Comparison of ENCODE assay signal across 7 mouse cellular contexts in genomic region chr1:56971441-56971861, GRCm38 (mm10). TPM values are rescaled to one million over a fixed set of nuclear protein-coding genes. Genes with fewer than 3 reads are reported as not detected.
DNase-seq lines count a peak whose midpoint lies in the region; ATAC-seq and TF ChIP-seq lines count a peak whose summit lies in the region.

No protein-coding gene starts in this region.

- H3K4me1 ChIP-seq in spleen, adult 2 months (ENCODE audit: control insufficient read depth, insufficient read depth, insufficient read length) = peaks cover 3% of the 10 kb centered on the region
- peaks cover 7% of the 10 kb centered on the region; the same call in 1 of the 2 replicates for H3K4me1 ChIP-seq in intestine, embryonic 14.5 days (replicated peaks; ENCODE audit: control insufficient read depth, insufficient read depth, low read length)
- peaks cover 14% of the 10 kb centered on the region for H3K4me1 ChIP-seq in midbrain, embryonic 14.5 days (ENCODE audit: control insufficient read depth, insufficient read depth, low read length)

- H3K4me2 ChIP-seq in intestine, embryonic 14.5 days (ENCODE audit: low read length) = peak overlapping the region; percentile 70
- H3K4me2 ChIP-seq in midbrain, embryonic 14.5 days (ENCODE audit: low read length) = peak overlapping the region; percentile 94

- H3K9me3 ChIP-seq in intestine, embryonic 14.5 days (ENCODE audit: control insufficient read depth, low read length) = no peaks in the 10 kb centered on the region
- H3K9me3 ChIP-seq in midbrain, embryonic 14.5 days (ENCODE audit: control insufficient read depth, low read length) = no peaks in the 10 kb centered on the region

- 1% methylated on average over 29 of the region's 29 CpGs for WGBS in spleen, adult 2 months
- 0% methylated on average over 28 of the region's 29 CpGs for WGBS in intestine, embryonic 14.5 days
- WGBS in midbrain, embryonic 14.5 days = under 1% methylated on average over 29 of the region's 29 CpGs

- TF ChIP-seq CTCF in spleen, adult 2 months (IDR thresholded peaks at IDR 0.05; ENCODE audit: extremely low read depth, insufficient read depth, insufficient read length, insufficient replicate concordance) = no peak

- DNase-seq in spleen, adult 2 months (ENCODE audit: low read depth in 1 of 2, low spot score in 2 of 2) = no peak
- no peak for DNase-seq in spleen, postnatal 36 days (ENCODE audit: low spot score in 2 of 2)
- peak; percentile 57 for DNase-seq in embryo, embryonic 11 days
- DNase-seq in intestine, embryonic 14.5 days (ENCODE audit: low spot score) = peak; percentile 75
- DNase-seq in midbrain, embryonic 14.5 days = peak; percentile 60
- no peak for DNase-seq in right cerebral cortex, postnatal 10 days (ENCODE audit: low spot score in 2 of 2)
- DNase-seq in thymus, adult 18-20 months = no peak

- peak overlapping the region; percentile 36 for H3K4me3 ChIP-seq in spleen, adult 2 months (ENCODE audit: extremely low read depth, insufficient read depth, insufficient read length)
- H3K4me3 ChIP-seq in intestine, embryonic 14.5 days (ENCODE audit: low read depth, low read length) = peak overlapping the region; percentile 75
- H3K4me3 ChIP-seq in midbrain, embryonic 14.5 days (replicated peaks; ENCODE audit: low read depth, low read length) = peak overlapping the region; percentile 61

- H3K27me3 ChIP-seq in spleen, adult 2 months (ENCODE audit: control insufficient read depth, insufficient read depth, low read length) = peaks cover 31% of the 10 kb centered on the region
- peaks cover 54% of the 10 kb centered on the region for H3K27me3 ChIP-seq in intestine, embryonic 14.5 days (replicated peaks; ENCODE audit: control insufficient read depth, insufficient read depth, low read length)
- peaks cover 54% of the 10 kb centered on the region for H3K27me3 ChIP-seq in midbrain, embryonic 14.5 days (ENCODE audit: control insufficient read depth, insufficient read depth, low read length)

- no peak for TF ChIP-seq POLR2A in spleen, adult 2 months (IDR thresholded peaks at IDR 0.05; ENCODE audit: low read depth, low read length)

- H3K27ac ChIP-seq in spleen, adult 2 months (ENCODE audit: insufficient read depth, low read length) = no peak overlapping the region
- H3K27ac ChIP-seq in intestine, embryonic 14.5 days (ENCODE audit: low read depth) = no peak overlapping the region
- no peak overlapping the region for H3K27ac ChIP-seq in midbrain, embryonic 14.5 days (replicated peaks; ENCODE audit: low read depth, low read length)

- H3K9ac ChIP-seq in intestine, embryonic 14.5 days (ENCODE audit: low read length) = peak overlapping the region; percentile 74
- H3K9ac ChIP-seq in midbrain, embryonic 14.5 days (replicated peaks; ENCODE audit: low read length) = peak overlapping the region; percentile 49; the same call in 1 of the 2 replicates

- no peaks in the 10 kb centered on the region for H3K36me3 ChIP-seq in spleen, adult 2 months (ENCODE audit: control insufficient read depth, insufficient read depth, low read length)
- H3K36me3 ChIP-seq in intestine, embryonic 14.5 days (ENCODE audit: control insufficient read depth, insufficient read depth, low read length) = no peaks in the 10 kb centered on the region
- no peaks in the 10 kb centered on the region for H3K36me3 ChIP-seq in midbrain, embryonic 14.5 days (ENCODE audit: control insufficient read depth, insufficient read depth, low read length)

- no peak for ATAC-seq in intestine, embryonic 14.5 days (replicated peaks; ENCODE audit: low FRiP score, low TSS enrichment, low read depth)
- ATAC-seq in midbrain, embryonic 14.5 days (ENCODE audit: low FRiP score, low TSS enrichment) = 0 out of 2 replicates have a peak, but pooled peaks have one; percentile 9

RNA-seq across cellular contexts. Expression of gene Satb2, which starts 7.0 kb away (rescaled TPM):
- 0.13 and 0.36 TPM in 2 replicates for polyA plus RNA-seq in spleen, adult 2 months (2012; rRNA removed)
- 4.3 and 4.6 TPM in 2 replicates for polyA plus RNA-seq in intestine, embryonic 14.5 days (2014; fragmentation: Nextera tagmentation; extraction: Ambion mirVana)
- polyA plus RNA-seq in midbrain, embryonic 14.5 days (2014; fragmentation: Nextera tagmentation; extraction: Ambion mirVana) = 0.78 and 1.1 TPM in 2 replicates

Comparison
In these comparisons a context has a peak if more than half of its experiments do, and no peak if none do; other contexts are left out.
1. DNase-seq: peak in embryo, embryonic 11 days (single experiment), intestine, embryonic 14.5 days (single experiment) and midbrain, embryonic 14.5 days (single experiment); none in spleen, adult 2 months (0 of 2), spleen, postnatal 36 days (0 of 2), right cerebral cortex, postnatal 10 days (0 of 2) and thymus, adult 18-20 months (0 of 2).
2. Peak in every context shown above with its lines, with median percentiles within 50 percentile points of each other: H3K4me3 ChIP-seq.